Mouse (Mus musculus): Measurements from ENCODE around the gene C9.

DNA sequence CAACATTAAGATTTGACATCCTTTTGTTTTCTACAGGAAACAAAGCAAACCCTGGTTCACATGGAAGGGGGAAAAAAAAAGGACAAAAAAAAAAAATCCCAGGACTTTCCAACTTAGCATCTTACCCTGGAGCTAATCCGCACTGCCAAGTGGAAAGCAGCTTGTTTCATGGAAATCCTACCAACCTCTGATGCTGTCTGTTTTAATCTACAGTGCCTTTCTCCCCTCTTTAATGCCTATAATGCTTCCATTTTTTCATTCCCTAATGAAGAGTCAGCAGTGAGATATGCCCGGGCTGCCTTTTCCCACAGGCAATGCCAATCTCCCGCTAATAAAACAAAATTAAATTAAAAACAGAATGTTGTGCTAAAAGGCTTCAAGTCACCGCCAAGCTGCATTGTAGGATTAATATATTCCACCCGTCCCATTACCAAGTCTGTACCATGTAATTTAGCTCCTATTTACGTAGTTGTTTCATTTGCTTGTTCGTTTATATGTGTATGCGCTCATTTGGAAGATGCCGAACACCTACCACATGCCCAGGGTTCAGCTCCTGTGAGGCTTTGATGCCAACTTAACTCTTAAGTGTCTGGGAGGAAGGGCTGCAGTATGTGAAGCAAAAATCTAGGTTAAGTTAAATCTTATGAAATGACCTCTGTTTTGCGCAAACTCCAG is 53.4 kb downstream of the C9 start:
- TF ChIP-seq EP300 (IDR thresholded peaks at IDR 0.05; ENCODE audit: low read depth) (no peak), CTCF (IDR thresholded peaks at IDR 0.05; ENCODE audit: low read depth) (no peak)

Data from heart, postnatal 0 days (tissue).